Mouse (Mus musculus): ENCODE measurements around the gene Bub1b. TPM values are rescaled to one million over a fixed set of nuclear protein-coding genes. Genes with fewer than 3 reads are reported as not detected.

The Bub1b gene
- polyA plus RNA-seq, 1 experiment: not detected

DNA sequence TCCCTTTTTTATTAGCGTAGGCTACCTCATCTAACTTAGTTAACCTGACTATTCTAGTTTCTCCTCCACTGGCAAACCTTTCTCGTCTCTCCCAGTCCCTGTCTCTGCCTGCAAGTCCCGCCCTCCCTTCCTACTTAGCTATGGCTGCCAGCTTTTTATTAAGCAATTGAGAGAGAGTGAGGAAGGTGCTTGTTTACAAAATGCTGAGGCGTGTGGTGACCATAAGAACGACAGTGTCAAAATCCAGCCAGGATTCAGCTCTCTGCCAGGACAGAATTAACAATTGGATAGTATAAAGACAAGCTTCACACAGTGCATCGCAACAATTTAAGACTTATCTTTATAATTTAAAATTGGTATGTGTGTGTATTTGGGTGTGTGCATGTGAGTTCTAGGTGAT, 6.1 kb downstream of the Bub1b start:
- Histone ChIP-seq H3K27ac (ENCODE audit: insufficient read depth, low read depth, low read length) (no peak overlapping the region), H3K4me3 (ENCODE audit: insufficient read depth, low read depth, low read length) (no peak overlapping the region), H3K4me1 (ENCODE audit: control insufficient read depth, insufficient read depth, low read length) (no peaks in the 10 kb centered on the region)
- 91% methylated on average over 6 of the region's 6 CpGs for WGBS
- TF ChIP-seq CTCF (IDR thresholded peaks at IDR 0.05; ENCODE audit: insufficient read depth, low read depth, low read length): no peak
- TF ChIP-seq POLR2A (IDR thresholded peaks at IDR 0.05; ENCODE audit: insufficient read depth, low read depth, low read length): no peak

DNA sequence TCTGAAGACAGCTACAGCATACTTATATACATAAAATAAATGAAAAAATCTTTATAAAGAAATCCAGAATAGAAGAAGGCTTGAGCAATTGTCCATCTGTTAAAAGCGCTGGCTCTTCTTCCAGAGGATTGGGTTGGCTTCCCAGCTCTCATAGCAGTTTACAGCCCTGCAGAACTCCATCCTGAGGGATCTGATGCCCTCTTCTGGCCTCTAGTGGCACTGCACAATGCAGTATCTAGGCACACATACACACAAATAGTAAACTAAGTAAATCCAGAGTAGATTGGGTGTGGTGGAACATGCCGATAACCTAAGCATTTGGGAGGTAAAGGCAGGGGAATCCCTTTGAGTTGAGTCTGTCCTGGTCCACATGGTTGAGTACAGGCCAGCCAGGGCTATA, 8.0 kb downstream of the Bub1b start:
- TF ChIP-seq POLR2A (IDR thresholded peaks at IDR 0.05; ENCODE audit: insufficient read depth, low read depth, low read length) (no peak), CTCF (IDR thresholded peaks at IDR 0.05; ENCODE audit: insufficient read depth, low read depth, low read length) (no peak)
- no peak overlapping the region for H3K4me3 ChIP-seq (ENCODE audit: insufficient read depth, low read depth, low read length)
- no peak overlapping the region for H3K27ac ChIP-seq (ENCODE audit: insufficient read depth, low read depth, low read length)
- WGBS: 79% methylated on average over 2 of the region's 2 CpGs
- no peaks in the 10 kb centered on the region for H3K4me1 ChIP-seq (ENCODE audit: control insufficient read depth, insufficient read depth, low read length)

DNA sequence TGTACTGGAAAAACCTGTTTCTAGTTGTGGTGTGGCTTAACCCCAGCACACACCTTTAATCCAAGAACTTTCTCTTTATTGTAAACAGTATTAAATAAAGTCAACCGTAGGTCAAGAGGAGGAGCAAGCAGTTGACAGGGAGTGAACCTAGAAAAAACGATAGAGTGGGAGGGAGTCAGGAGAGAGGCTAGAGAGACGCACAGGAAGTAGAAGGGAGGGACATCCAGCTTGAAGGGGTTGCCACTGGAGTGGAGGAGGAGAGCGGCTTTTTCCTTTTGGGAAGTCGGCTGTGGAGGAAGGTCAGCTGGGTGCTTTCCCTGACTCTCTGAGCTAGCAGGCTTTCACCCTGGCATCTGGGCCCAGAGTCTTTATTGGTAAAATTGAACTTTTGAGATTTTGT, 9.0 kb downstream of the Bub1b start:
- 82% methylated on average over 5 of the region's 5 CpGs for WGBS
- TF ChIP-seq POLR2A (IDR thresholded peaks at IDR 0.05; ENCODE audit: insufficient read depth, low read depth, low read length) (no peak), CTCF (IDR thresholded peaks at IDR 0.05; ENCODE audit: insufficient read depth, low read depth, low read length) (no peak)
- Histone ChIP-seq H3K4me1 (ENCODE audit: control insufficient read depth, insufficient read depth, low read length) (no peaks in the 10 kb centered on the region), H3K4me3 (ENCODE audit: insufficient read depth, low read depth, low read length) (no peak overlapping the region), H3K27ac (ENCODE audit: insufficient read depth, low read depth, low read length) (no peak overlapping the region)

DNA sequence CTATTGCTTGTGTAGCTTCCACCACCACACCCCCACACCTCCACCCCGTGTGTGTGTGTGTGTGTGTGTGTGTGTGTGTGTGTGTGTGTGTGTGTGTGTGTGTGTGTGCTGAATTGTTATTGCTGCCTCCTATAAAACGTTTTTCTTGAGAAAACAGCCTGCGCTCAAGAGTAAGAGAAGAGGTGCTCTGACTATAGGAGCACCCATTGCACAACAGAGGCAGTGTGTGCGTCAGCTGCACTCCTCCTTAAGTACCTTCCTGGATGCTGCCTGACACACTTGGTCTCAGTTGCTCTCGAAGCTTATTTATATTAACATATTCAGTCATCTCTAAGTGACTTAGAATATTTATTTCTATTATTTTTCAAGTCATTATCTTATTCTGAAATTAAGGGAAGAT, 20.0 kb downstream of the Bub1b start:
- WGBS: 76% methylated on average over 5 of the region's 5 CpGs
- no peak overlapping the region for H3K27ac ChIP-seq (ENCODE audit: insufficient read depth, low read depth, low read length)
- H3K4me1 ChIP-seq (ENCODE audit: control insufficient read depth, insufficient read depth, low read length): no peaks in the 10 kb centered on the region
- TF ChIP-seq CTCF (IDR thresholded peaks at IDR 0.05; ENCODE audit: insufficient read depth, low read depth, low read length) (no peak), POLR2A (IDR thresholded peaks at IDR 0.05; ENCODE audit: insufficient read depth, low read depth, low read length) (no peak)
- no peak overlapping the region for H3K4me3 ChIP-seq (ENCODE audit: insufficient read depth, low read depth, low read length)

DNA sequence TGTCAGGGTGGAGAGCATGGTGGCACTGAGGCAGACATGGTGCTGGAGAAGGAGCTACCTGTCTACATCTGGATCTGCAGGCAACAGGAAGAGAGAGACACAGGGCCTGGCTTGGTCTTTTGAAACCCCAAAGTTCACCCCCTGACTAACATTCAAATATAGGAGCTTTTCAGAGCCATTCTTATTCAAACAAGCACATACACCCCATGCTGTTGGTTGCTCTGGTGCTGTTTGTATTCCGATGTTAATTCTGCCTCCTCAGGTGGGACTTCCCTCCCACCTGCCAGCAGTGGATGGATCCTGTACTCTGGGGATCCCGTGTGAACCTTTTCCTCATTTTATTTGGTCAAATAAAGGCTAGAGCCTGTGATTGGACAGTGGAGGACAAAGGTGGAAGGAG, 22.1 kb downstream of the Bub1b start:
- Histone ChIP-seq H3K4me3 (ENCODE audit: insufficient read depth, low read depth, low read length) (no peak overlapping the region), H3K4me1 (ENCODE audit: control insufficient read depth, insufficient read depth, low read length) (no peaks in the 10 kb centered on the region), H3K27ac (ENCODE audit: insufficient read depth, low read depth, low read length) (no peak overlapping the region)
- 64% methylated on average over 2 of the region's 2 CpGs for WGBS
- no peak for TF ChIP-seq POLR2A (IDR thresholded peaks at IDR 0.05; ENCODE audit: insufficient read depth, low read depth, low read length)
- TF ChIP-seq CTCF (IDR thresholded peaks at IDR 0.05; ENCODE audit: insufficient read depth, low read depth, low read length): no peak

DNA sequence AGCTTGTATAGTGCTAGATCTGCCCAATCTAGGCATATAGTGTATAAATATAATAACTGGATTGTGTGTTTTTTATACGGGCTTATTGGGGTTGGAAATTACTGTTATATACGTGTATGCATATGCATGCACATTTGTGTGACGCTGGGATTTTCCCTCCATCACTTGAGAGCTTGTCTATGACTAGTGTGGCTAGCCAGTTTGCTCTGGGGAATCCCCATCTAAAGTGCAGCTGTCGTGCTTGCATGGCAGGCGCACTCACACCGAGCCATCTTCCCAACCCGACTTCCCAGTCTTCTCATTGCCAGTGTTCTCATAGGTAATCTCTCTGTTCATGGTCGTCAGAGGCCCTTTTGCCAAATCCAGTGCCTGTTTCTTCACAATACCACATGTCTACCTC, 22.6 kb downstream of the Bub1b start:
- TF ChIP-seq POLR2A (IDR thresholded peaks at IDR 0.05; ENCODE audit: insufficient read depth, low read depth, low read length): no peak
- TF ChIP-seq CTCF (IDR thresholded peaks at IDR 0.05; ENCODE audit: insufficient read depth, low read depth, low read length): no peak
- WGBS: 92% methylated on average over 8 of the region's 8 CpGs
- Histone ChIP-seq H3K27ac (ENCODE audit: insufficient read depth, low read depth, low read length) (no peak overlapping the region), H3K4me1 (ENCODE audit: control insufficient read depth, insufficient read depth, low read length) (no peaks in the 10 kb centered on the region), H3K4me3 (ENCODE audit: insufficient read depth, low read depth, low read length) (no peak overlapping the region)

DNA sequence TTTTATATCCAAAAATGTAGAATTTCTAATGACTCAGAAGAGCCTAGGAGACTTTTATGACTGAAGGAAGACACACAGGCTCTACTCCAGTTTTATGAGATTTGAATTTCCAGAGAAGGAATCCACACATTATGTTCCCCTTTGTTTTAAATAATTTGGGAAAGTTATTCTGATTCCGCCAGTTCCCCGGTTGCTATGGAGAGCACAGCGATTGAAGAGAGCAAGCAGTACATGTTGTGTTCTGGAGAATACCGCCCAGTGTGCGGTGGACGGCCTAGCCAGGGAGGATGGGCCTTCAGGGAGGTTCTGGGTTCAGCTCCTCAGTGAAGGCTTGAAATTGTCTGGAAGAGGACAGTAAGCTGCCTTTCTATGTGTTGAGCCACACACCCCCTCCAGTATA, 31.3 kb downstream of the Bub1b start:
- 56% methylated on average over 6 of the region's 6 CpGs for WGBS
- Histone ChIP-seq H3K27ac (ENCODE audit: insufficient read depth, low read depth, low read length) (no peak overlapping the region), H3K4me3 (ENCODE audit: insufficient read depth, low read depth, low read length) (no peak overlapping the region), H3K4me1 (ENCODE audit: control insufficient read depth, insufficient read depth, low read length) (0 out of 2 replicates have a peak, but pooled peaks cover 2% of the 10 kb centered on the region)
- no peak for TF ChIP-seq POLR2A (IDR thresholded peaks at IDR 0.05; ENCODE audit: insufficient read depth, low read depth, low read length)

DNA sequence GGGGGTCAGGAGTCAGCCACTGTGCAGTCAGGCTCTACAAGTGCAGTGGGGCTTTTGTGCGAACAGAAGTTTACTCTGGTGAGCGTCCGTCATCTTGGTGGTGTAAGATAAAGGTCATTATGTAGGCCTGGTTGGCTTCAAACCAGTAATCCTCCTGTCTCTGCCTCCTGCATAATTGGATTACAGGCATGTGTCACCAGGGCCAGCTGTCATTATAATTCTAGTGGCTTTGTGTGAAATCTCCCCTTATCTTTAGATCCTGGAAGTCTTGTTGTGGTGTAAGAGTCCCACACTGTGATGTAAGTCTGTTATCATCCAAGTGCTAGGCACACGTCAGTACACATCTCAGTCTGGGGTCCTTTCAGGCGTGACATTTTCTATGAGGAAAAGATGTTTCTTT, 35.4 kb downstream of the Bub1b start:
- Histone ChIP-seq H3K4me3 (ENCODE audit: insufficient read depth, low read depth, low read length) (no peak overlapping the region), H3K27ac (ENCODE audit: insufficient read depth, low read depth, low read length) (no peak overlapping the region), H3K4me1 (ENCODE audit: control insufficient read depth, insufficient read depth, low read length) (0 out of 2 replicates have a peak, but pooled peaks cover 2% of the 10 kb centered on the region)
- no peak for TF ChIP-seq POLR2A (IDR thresholded peaks at IDR 0.05; ENCODE audit: insufficient read depth, low read depth, low read length)
- no peak for TF ChIP-seq CTCF (IDR thresholded peaks at IDR 0.05; ENCODE audit: insufficient read depth, low read depth, low read length)
- 87% methylated on average over 5 of the region's 5 CpGs for WGBS

DNA sequence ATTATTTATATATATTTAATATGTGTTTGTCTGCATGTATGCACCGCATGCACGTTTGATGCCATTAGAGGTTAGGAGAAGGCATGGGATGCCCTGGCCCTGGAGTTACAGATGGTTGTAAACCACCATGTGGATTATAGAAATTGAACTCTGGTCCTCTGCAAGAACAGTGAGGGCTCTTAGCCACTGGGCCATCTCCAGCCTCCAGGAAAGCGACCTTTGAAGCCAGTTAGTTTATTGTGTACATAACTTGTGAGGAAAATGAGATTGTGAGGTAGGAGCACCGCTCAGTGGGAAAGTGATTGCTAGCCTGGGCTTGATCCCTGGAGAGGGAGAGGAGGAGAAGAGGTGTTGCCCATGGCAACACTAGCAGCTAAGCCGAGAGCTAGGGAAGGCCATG, 39.2 kb downstream of the Bub1b start:
- WGBS: 74% methylated on average over 5 of the region's 5 CpGs
- H3K4me1 ChIP-seq (ENCODE audit: control insufficient read depth, insufficient read depth, low read length): no peaks in the 10 kb centered on the region
- no peak for TF ChIP-seq POLR2A (IDR thresholded peaks at IDR 0.05; ENCODE audit: insufficient read depth, low read depth, low read length)
- no peak for TF ChIP-seq CTCF (IDR thresholded peaks at IDR 0.05; ENCODE audit: insufficient read depth, low read depth, low read length)

DNA sequence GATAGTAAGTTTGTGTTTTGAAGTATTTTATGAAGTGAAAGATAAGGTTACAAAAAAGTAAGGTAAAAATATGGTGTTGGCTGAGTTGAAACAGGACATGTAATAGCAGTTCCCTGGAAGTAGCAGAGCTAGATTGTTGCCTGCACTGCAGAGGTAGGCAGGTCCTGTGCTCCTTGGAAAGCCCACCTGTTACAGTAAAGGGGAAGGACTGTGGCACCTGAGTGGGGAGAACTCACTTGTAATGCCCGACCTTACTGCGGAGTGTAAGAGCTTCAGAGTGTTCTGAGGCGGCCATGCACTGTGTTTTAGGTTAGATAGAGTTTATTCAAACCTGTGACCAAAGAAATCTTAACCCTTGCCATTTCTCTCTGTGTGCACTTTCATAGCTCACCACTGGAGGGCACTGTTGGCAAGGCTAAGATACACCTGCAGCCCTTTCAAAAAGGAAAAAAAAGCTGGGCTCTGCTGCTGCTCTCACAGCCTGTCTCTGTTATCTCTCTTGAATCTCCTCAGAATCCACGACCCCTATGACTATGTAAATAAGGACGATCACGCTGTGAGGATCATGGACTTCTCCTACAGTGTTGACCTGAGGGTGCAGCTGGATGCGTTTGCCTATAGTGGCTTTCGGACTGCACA, 40.0 kb downstream of the Bub1b start:
- H3K4me1 ChIP-seq (ENCODE audit: control insufficient read depth, insufficient read depth, low read length): no peaks in the 10 kb centered on the region
- TF ChIP-seq POLR2A (IDR thresholded peaks at IDR 0.05; ENCODE audit: insufficient read depth, low read depth, low read length): no peak
- no peak for TF ChIP-seq CTCF (IDR thresholded peaks at IDR 0.05; ENCODE audit: insufficient read depth, low read depth, low read length)
- H3K4me3 ChIP-seq (ENCODE audit: insufficient read depth, low read depth, low read length): no peak overlapping the region
- H3K27ac ChIP-seq (ENCODE audit: insufficient read depth, low read depth, low read length): no peak overlapping the region
- 37% methylated on average over 8 of the region's 8 CpGs for WGBS

More for the DNA sequence above, 39.2 kb downstream of the Bub1b start:
- no peak overlapping the region for H3K4me3 ChIP-seq (ENCODE audit: insufficient read depth, low read depth, low read length)
- no peak overlapping the region for H3K27ac ChIP-seq (ENCODE audit: insufficient read depth, low read depth, low read length)

Measured in olfactory bulb, adult 2 months (tissue).